Mouse (Mus musculus): Measurements from ENCODE around the gene Prkag3. TPM values are rescaled to one million over a fixed set of nuclear protein-coding genes. Genes with fewer than 3 reads are reported as not detected.

The Prkag3 gene
- polyA plus RNA-seq, 1 experiment = 2.9 TPM

DNA sequence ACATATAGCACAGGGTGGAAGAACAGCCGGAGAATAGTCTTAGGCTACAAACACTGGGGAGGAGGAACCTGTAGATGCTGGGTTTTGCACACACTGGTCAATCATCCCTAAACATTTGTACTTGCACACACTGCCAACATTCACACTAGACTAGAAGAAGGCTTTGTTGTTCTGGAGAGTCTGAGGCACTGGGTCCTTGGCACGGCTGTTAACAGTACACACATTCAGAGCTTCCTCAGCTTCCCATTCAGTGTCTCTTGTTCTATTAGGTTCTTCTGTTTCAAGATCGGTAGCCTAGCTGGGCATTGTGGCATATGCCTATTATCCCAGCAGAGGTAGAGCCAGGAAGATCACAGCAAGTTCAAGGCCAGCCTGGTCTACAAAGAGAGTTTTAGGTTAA is 44.9 kb downstream of the Prkag3 start:
- no peaks in the 10 kb centered on the region for H3K27me3 ChIP-seq (replicated peaks; ENCODE audit: control insufficient read depth, insufficient read depth, low read length)
- H3K27ac ChIP-seq (ENCODE audit: insufficient read depth, low read depth, low read length) = no peak overlapping the region
- H3K36me3 ChIP-seq (ENCODE audit: control insufficient read depth, insufficient read depth, low read length) = no peaks in the 10 kb centered on the region
- H3K4me3 ChIP-seq (ENCODE audit: insufficient read depth, low read depth, low read length) = no peak overlapping the region
- DNase-seq = no peak
- H3K4me1 ChIP-seq (ENCODE audit: control insufficient read depth, insufficient read depth, low read length) = no peaks in the 10 kb centered on the region; the same call in 1 of the 2 replicates
- 90% methylated on average over 3 of the region's 3 CpGs for WGBS
- TF ChIP-seq POLR2A (IDR thresholded peaks at IDR 0.05; ENCODE audit: low read depth, low read length) (no peak), CTCF (conservative IDR thresholded peaks at IDR 0.05; ENCODE audit: insufficient read depth, insufficient read length, low read depth, low read length) (no peak)

DNA sequence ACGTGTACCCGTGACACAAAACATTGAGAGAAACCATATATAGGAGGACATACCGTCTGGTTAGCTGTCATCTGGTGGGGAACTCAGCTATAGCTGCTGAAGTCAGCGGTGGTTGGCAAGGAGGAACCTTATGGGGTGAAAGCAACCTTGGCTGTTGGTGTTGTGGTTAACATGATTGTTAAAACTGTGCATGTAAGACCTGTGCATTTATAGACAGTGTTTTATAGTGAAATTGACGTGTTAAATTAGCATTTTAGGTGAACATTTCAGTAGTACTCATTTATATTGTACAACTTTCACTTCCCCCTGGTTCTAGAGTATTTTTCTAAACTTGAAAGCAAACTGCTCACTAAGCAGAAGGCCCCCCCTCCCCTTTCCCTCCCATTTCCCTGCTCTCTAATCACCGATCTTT is 46.9 kb downstream of the Prkag3 start:
- no peaks in the 10 kb centered on the region for H3K27me3 ChIP-seq (replicated peaks; ENCODE audit: control insufficient read depth, insufficient read depth, low read length)
- no peak for DNase-seq
- H3K27ac ChIP-seq (ENCODE audit: insufficient read depth, low read depth, low read length) = no peak overlapping the region
- no peaks in the 10 kb centered on the region; the same call in 1 of the 2 replicates for H3K36me3 ChIP-seq (ENCODE audit: control insufficient read depth, insufficient read depth, low read length)
- TF ChIP-seq CTCF (conservative IDR thresholded peaks at IDR 0.05; ENCODE audit: insufficient read depth, insufficient read length, low read depth, low read length) = no peak
- no peak for TF ChIP-seq POLR2A (IDR thresholded peaks at IDR 0.05; ENCODE audit: low read depth, low read length)
- no peak overlapping the region for H3K4me3 ChIP-seq (ENCODE audit: insufficient read depth, low read depth, low read length)
- WGBS = 89% methylated on average over 6 of the region's 6 CpGs
- peaks cover 6% of the 10 kb centered on the region; the same call in 1 of the 2 replicates for H3K4me1 ChIP-seq (ENCODE audit: control insufficient read depth, insufficient read depth, low read length)

DNA sequence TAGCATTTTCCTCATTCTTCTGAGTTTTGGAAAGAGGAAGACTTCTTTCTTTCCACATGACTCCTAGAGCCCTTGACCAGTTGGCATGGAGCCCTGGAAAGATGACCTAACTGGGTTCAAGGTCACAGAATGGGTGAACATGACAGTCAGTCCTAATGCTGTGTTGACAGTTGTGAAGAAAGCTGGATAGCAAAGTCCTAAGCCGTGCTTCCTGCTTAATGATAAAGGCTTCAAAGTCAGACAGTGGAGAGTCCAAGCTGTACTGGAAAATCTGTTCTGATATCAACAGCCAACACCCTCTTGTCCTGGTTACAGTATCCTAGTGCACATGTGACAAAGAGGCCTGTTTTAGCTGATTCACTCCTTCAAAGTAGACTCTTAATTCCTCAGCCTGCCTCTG is 50.2 kb downstream of the Prkag3 start:
- TF ChIP-seq POLR2A (IDR thresholded peaks at IDR 0.05; ENCODE audit: low read depth, low read length) (no peak), CTCF (conservative IDR thresholded peaks at IDR 0.05; ENCODE audit: insufficient read depth, insufficient read length, low read depth, low read length) (no peak)
- Histone ChIP-seq H3K4me3 (ENCODE audit: insufficient read depth, low read depth, low read length) (no peak overlapping the region), H3K27ac (ENCODE audit: insufficient read depth, low read depth, low read length) (no peak overlapping the region), H3K4me1 (ENCODE audit: control insufficient read depth, insufficient read depth, low read length) (peaks cover 17% of the 10 kb centered on the region), H3K36me3 (ENCODE audit: control insufficient read depth, insufficient read depth, low read length) (no peaks in the 10 kb centered on the region; the same call in 1 of the 2 replicates), H3K27me3 (replicated peaks; ENCODE audit: control insufficient read depth, insufficient read depth, low read length) (no peaks in the 10 kb centered on the region)
- DNase-seq = peak; percentile 65
- WGBS = 58% methylated on average over 1 of the region's 1 CpGs

DNA sequence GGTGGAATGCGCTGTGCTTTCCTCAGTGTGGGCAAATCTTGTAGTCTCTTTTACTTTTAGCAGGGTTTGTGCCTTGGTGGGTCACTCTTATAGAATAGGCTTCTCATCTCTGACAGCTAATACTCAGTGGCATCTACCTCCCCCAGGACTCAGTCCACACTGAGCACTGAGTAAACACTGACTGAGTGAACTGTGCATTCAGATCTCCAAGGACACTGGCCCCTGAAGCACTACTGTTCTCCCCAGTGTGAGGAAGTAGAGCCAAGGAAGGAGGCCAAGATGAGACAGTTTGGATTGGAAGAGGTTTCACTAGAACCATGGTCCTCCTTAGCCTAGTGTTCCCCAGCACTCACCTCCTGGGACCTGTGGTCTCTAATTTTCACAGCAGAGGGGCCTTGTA is 50.7 kb downstream of the Prkag3 start:
- TF ChIP-seq POLR2A (IDR thresholded peaks at IDR 0.05; ENCODE audit: low read depth, low read length) = no peak
- no peak for TF ChIP-seq CTCF (conservative IDR thresholded peaks at IDR 0.05; ENCODE audit: insufficient read depth, insufficient read length, low read depth, low read length)
- no peak for DNase-seq
- H3K36me3 ChIP-seq (ENCODE audit: control insufficient read depth, insufficient read depth, low read length) = no peaks in the 10 kb centered on the region; the same call in 1 of the 2 replicates
- peaks cover 17% of the 10 kb centered on the region for H3K4me1 ChIP-seq (ENCODE audit: control insufficient read depth, insufficient read depth, low read length)
- no peak overlapping the region for H3K27ac ChIP-seq (ENCODE audit: insufficient read depth, low read depth, low read length)
- no peak overlapping the region for H3K4me3 ChIP-seq (ENCODE audit: insufficient read depth, low read depth, low read length)
- H3K27me3 ChIP-seq (replicated peaks; ENCODE audit: control insufficient read depth, insufficient read depth, low read length) = no peaks in the 10 kb centered on the region
- WGBS = 97% methylated on average over 1 of the region's 1 CpGs

DNA sequence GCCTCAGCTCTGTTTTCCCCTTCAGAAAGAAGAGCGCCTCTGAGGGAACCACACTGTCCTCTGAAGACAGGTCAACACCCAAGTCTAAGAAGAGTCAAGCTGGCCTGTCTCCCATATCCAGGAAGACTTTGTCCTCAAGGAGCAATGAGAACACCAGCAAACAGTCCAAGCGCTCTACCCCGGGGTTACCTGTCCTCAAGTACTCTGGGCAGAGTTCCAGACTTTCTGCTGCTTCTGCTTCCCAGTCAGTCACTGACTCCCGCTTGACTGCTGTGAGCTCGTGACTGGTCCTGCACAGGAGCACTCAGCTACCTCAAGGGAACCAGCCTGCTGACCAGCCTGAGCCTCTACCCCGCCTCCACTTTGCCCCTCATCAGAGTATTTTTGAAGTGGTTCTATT is 51.6 kb downstream of the Prkag3 start:
- Histone ChIP-seq H3K27me3 (replicated peaks; ENCODE audit: control insufficient read depth, insufficient read depth, low read length) (no peaks in the 10 kb centered on the region), H3K27ac (ENCODE audit: insufficient read depth, low read depth, low read length) (peak overlapping the region; percentile 58), H3K4me3 (ENCODE audit: insufficient read depth, low read depth, low read length) (no peak overlapping the region), H3K4me1 (ENCODE audit: control insufficient read depth, insufficient read depth, low read length) (peaks cover 17% of the 10 kb centered on the region), H3K36me3 (ENCODE audit: control insufficient read depth, insufficient read depth, low read length) (no peaks in the 10 kb centered on the region; the same call in 1 of the 2 replicates)
- WGBS = 63% methylated on average over 6 of the region's 6 CpGs
- no peak for TF ChIP-seq CTCF (conservative IDR thresholded peaks at IDR 0.05; ENCODE audit: insufficient read depth, insufficient read length, low read depth, low read length)
- TF ChIP-seq POLR2A (IDR thresholded peaks at IDR 0.05; ENCODE audit: low read depth, low read length) = no peak
- peak; percentile 95 for DNase-seq

DNA sequence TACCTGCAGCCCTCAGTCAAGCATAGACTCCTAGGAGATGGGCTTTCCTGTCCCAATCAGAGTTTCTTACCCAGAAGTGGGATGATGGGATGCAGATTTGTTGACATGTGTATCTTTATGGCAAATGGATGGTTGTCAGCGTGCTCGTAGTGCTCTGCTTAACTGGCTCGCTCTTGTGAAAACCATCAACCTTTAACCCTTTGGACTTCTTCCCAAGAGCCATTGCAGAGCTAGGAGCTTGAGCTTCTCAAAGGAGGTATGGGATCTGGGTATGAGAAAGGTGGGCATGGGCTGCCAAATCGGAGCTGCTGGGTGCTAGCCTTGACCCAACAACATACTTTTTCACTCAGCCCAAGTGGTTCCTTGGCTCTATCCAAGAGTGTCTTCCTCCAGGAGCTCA is 53.2 kb downstream of the Prkag3 start:
- Histone ChIP-seq H3K27me3 (replicated peaks; ENCODE audit: control insufficient read depth, insufficient read depth, low read length) (no peaks in the 10 kb centered on the region), H3K36me3 (ENCODE audit: control insufficient read depth, insufficient read depth, low read length) (no peaks in the 10 kb centered on the region; the same call in none of the 2 replicates), H3K4me3 (ENCODE audit: insufficient read depth, low read depth, low read length) (no peak overlapping the region), H3K4me1 (ENCODE audit: control insufficient read depth, insufficient read depth, low read length) (peaks cover 17% of the 10 kb centered on the region), H3K27ac (ENCODE audit: insufficient read depth, low read depth, low read length) (no peak overlapping the region)
- peak; percentile 74 for DNase-seq
- 76% methylated on average over 4 of the region's 4 CpGs for WGBS
- TF ChIP-seq CTCF (conservative IDR thresholded peaks at IDR 0.05; ENCODE audit: insufficient read depth, insufficient read length, low read depth, low read length) = no peak
- TF ChIP-seq POLR2A (IDR thresholded peaks at IDR 0.05; ENCODE audit: low read depth, low read length) = no peak

DNA sequence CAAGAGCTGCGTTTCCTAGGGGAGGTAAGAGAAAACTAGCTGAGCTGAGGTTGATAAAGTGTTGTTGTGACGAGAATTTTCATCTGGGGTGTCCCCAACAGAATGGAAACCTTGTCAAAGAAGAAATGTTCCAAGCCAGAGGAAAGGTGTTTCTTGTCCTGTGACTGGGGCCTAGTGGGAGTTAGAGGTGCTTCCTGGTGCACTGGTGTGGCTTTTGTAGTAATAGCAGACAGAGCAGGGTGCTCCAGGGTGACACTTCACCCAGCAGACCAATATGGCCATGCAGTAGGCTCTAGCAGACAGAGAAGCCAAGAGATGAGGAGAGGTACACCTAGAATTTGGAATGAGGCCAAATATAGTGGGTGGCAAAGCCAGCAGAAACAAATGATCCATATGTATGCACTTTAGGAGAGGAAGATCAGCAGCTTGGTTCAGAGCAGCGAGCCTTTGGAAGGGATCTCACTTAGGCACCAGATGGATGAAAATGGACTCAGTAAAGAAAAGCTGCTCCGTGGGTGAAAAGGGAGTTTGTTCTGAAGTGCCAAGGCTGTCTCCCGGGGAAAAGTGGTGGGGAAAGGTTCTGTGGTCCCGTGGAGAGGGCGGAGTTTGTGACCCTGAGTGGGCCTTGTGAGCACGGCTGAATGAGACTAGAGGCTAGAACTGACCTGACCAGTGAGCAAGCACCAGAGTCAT is 55.0 kb downstream of the Prkag3 start:
- TF ChIP-seq POLR2A (IDR thresholded peaks at IDR 0.05; ENCODE audit: low read depth, low read length) (no peak), CTCF (conservative IDR thresholded peaks at IDR 0.05; ENCODE audit: insufficient read depth, insufficient read length, low read depth, low read length) (no peak)
- H3K4me3 ChIP-seq (ENCODE audit: insufficient read depth, low read depth, low read length) = no peak overlapping the region
- no peaks in the 10 kb centered on the region for H3K27me3 ChIP-seq (replicated peaks; ENCODE audit: control insufficient read depth, insufficient read depth, low read length)
- peaks cover 17% of the 10 kb centered on the region for H3K4me1 ChIP-seq (ENCODE audit: control insufficient read depth, insufficient read depth, low read length)
- 91% methylated on average over 8 of the region's 8 CpGs for WGBS
- H3K36me3 ChIP-seq (ENCODE audit: control insufficient read depth, insufficient read depth, low read length) = peaks cover 7% of the 10 kb centered on the region
- H3K27ac ChIP-seq (ENCODE audit: insufficient read depth, low read depth, low read length) = no peak overlapping the region
- DNase-seq = no peak

Other genes starting within 250 kb of the Prkag3 start
- 16.4 and 18.6 TPM in 2 replicates for gene Cnot9, start 243.2 kb downstream of the Prkag3 start, polyA plus RNA-seq (2012; rRNA removed)
- gene Plcd4, start 206.3 kb downstream of the Prkag3 start, polyA plus RNA-seq (2012; rRNA removed) = 1.0 and 1.4 TPM in 2 replicates
- gene Usp37, start 204.9 kb downstream of the Prkag3 start, polyA plus RNA-seq (2012; rRNA removed) = 4.1 and 4.3 TPM in 2 replicates
- gene Zfp142, start 161.0 kb downstream of the Prkag3 start, polyA plus RNA-seq (2012; rRNA removed) = 11.2 and 12.6 TPM in 2 replicates
- 29.3 and 32.8 TPM in 2 replicates for gene Bcs1l, start 160.9 kb downstream of the Prkag3 start, polyA plus RNA-seq (2012; rRNA removed)
- 63.3 and 64.1 TPM in 2 replicates for gene Rnf25, start 147.8 kb downstream of the Prkag3 start, polyA plus RNA-seq (2012; rRNA removed)
- gene Stk36, start 147.8 kb downstream of the Prkag3 start, polyA plus RNA-seq (2012; rRNA removed) = 5.9 and 6.4 TPM in 2 replicates
- gene Ttll4, start 87.5 kb downstream of the Prkag3 start, polyA plus RNA-seq (2012; rRNA removed) = 11.2 and 15.2 TPM in 2 replicates
- 31.7 and 34.6 TPM in 2 replicates for gene Cyp27a1, start 35.6 kb downstream of the Prkag3 start, polyA plus RNA-seq (2012; rRNA removed)
- gene Wnt6, start 22.7 kb upstream of the Prkag3 start, polyA plus RNA-seq (2012; rRNA removed) = 0.27 and 0.48 TPM in 2 replicates
- 1.2 TPM in 2 replicates for gene Wnt10a, start 42.3 kb upstream of the Prkag3 start, polyA plus RNA-seq (2012; rRNA removed)
- gene Cdk5r2, start 105.7 kb upstream of the Prkag3 start, polyA plus RNA-seq (2012; rRNA removed) = 0.14 and 0.31 TPM in 2 replicates
- not detected in 2 replicates for gene Fev, start 136.2 kb upstream of the Prkag3 start, polyA plus RNA-seq (2012; rRNA removed)
- gene Cryba2, start 143.9 kb upstream of the Prkag3 start, polyA plus RNA-seq (2012; rRNA removed) = not detected in 2 replicates
- gene Cfap65, start 186.4 kb upstream of the Prkag3 start, polyA plus RNA-seq (2012; rRNA removed) = 1.6 and 2.4 TPM in 2 replicates
- gene Ihh, start 202.5 kb upstream of the Prkag3 start, polyA plus RNA-seq (2012; rRNA removed) = 30.3 and 43.5 TPM in 2 replicates